Comparison of ENCODE assay signal across 8 mouse cellular contexts in the genomic region with DNA sequence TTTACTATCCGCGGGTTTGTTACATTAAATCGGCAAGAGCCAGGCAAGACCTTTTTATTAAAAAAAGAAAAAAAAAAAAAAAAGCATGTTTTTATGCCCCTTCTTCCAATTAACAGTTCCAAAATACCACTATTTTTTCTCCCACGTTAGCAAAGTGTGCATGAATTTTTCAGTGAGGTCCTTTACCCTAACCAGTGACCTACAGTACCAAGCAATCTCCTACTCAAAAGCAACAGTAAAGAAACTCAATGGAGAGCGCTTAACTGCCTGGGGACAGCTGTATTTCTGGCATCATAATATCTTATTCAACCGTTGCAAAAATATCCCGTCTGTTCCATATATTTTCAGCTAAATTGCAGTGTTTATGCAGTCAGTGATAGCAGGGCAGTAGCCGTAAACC. TPM values are rescaled to one million over a fixed set of nuclear protein-coding genes. Genes with fewer than 3 reads are reported as not detected.
DNase-seq lines count a peak whose midpoint lies in the region; ATAC-seq lines count a peak whose summit lies in the region.

No protein-coding gene starts in this region.

- H3K4me2 ChIP-seq in kidney, embryonic 14.5 days (replicated peaks; ENCODE audit: low read depth, low read length) = peak overlapping the region; percentile 87
- peak overlapping the region; percentile 83 for H3K4me2 ChIP-seq in hindbrain, embryonic 11.5 days (replicated peaks; ENCODE audit: low read depth, low read length)
- peak overlapping the region; percentile 83 for H3K4me2 ChIP-seq in midbrain, embryonic 12.5 days (replicated peaks)

- H3K9ac ChIP-seq in kidney, embryonic 14.5 days (ENCODE audit: low read depth, low read length) = peak overlapping the region; percentile 88
- H3K9ac ChIP-seq in hindbrain, embryonic 11.5 days (ENCODE audit: low read depth, low read length) = peak overlapping the region; percentile 94
- H3K9ac ChIP-seq in midbrain, embryonic 12.5 days (replicated peaks) = peak overlapping the region; percentile 86

- no peak for DNase-seq in kidney, adult 11 months
- DNase-seq in brain, adult 2 months (ENCODE audit: low read depth, low spot score) = peak; percentile 27
- no peak for DNase-seq in hindbrain, embryonic 11.5 days (ENCODE audit: low spot score)
- no peak for DNase-seq in adrenal gland, postnatal 14 days
- no peak for DNase-seq in cerebellum, adult 8-10 months

- H3K4me3 ChIP-seq in kidney, embryonic 14.5 days (ENCODE audit: low read length) = peak overlapping the region; percentile 89
- peak overlapping the region; percentile 79 for H3K4me3 ChIP-seq in hindbrain, embryonic 11.5 days (ENCODE audit: low read depth, low read length)
- peak overlapping the region; percentile 92 for H3K4me3 ChIP-seq in midbrain, embryonic 12.5 days

- no peak for ATAC-seq in kidney, embryonic 14.5 days (ENCODE audit: low FRiP score, low TSS enrichment)
- ATAC-seq in hindbrain, embryonic 11.5 days (ENCODE audit: low FRiP score) = no peak
- ATAC-seq in midbrain, embryonic 12.5 days (ENCODE audit: low FRiP score, low read depth) = no peak
- no peak for ATAC-seq in activated CD4-positive, CD25-positive, alpha-beta regulatory T cell, adult 4 months

- no peaks in the 10 kb centered on the region for H3K27me3 ChIP-seq in kidney, embryonic 14.5 days (ENCODE audit: control insufficient read depth, insufficient read depth, low read length)
- no peaks in the 10 kb centered on the region for H3K27me3 ChIP-seq in hindbrain, embryonic 11.5 days (ENCODE audit: control insufficient read depth, insufficient read depth, low read length)
- H3K27me3 ChIP-seq in midbrain, embryonic 12.5 days = no peaks in the 10 kb centered on the region

- peaks cover 6% of the 10 kb centered on the region for H3K36me3 ChIP-seq in kidney, embryonic 14.5 days (ENCODE audit: control insufficient read depth, insufficient read depth, low read length)
- no peaks in the 10 kb centered on the region for H3K36me3 ChIP-seq in hindbrain, embryonic 11.5 days (ENCODE audit: control insufficient read depth, insufficient read depth, low read length)
- peaks cover 8% of the 10 kb centered on the region for H3K36me3 ChIP-seq in midbrain, embryonic 12.5 days

- no peak overlapping the region for H3K27ac ChIP-seq in kidney, embryonic 14.5 days (ENCODE audit: low read depth, low read length)
- peak overlapping the region; percentile 86; the same call in 1 of the 2 replicates for H3K27ac ChIP-seq in hindbrain, embryonic 11.5 days (ENCODE audit: low read depth, low read length)
- H3K27ac ChIP-seq in midbrain, embryonic 12.5 days (replicated peaks) = peak overlapping the region; percentile 81

- no peaks in the 10 kb centered on the region for H3K9me3 ChIP-seq in kidney, embryonic 14.5 days (ENCODE audit: control insufficient read depth, low read length)
- no peaks in the 10 kb centered on the region for H3K9me3 ChIP-seq in hindbrain, embryonic 11.5 days (ENCODE audit: control insufficient read depth, low read length)
- no peaks in the 10 kb centered on the region for H3K9me3 ChIP-seq in midbrain, embryonic 12.5 days

- whole genome bisulfite sequencing in kidney, embryonic 14.5 days = 20% methylated on average over 8 of the region's 8 CpGs
- 23% methylated on average over 8 of the region's 8 CpGs for WGBS in hindbrain, embryonic 11.5 days
- WGBS in midbrain, embryonic 12.5 days = 17% methylated on average over 8 of the region's 8 CpGs

- peaks cover 12% of the 10 kb centered on the region; the same call in 1 of the 2 replicates for H3K4me1 ChIP-seq in kidney, embryonic 14.5 days (ENCODE audit: control insufficient read depth, insufficient read depth, low read length)
- no peaks in the 10 kb centered on the region for H3K4me1 ChIP-seq in hindbrain, embryonic 11.5 days (replicated peaks; ENCODE audit: control insufficient read depth, insufficient read depth, low read length)
- peaks cover 29% of the 10 kb centered on the region for H3K4me1 ChIP-seq in midbrain, embryonic 12.5 days

RNA-seq across cellular contexts. Expression of gene Map2k5, which starts 0.5 kb away (rescaled TPM):
- polyA plus RNA-seq in kidney, embryonic 14.5 days (2014; fragmentation: Nextera tagmentation; extraction: Ambion mirVana) = 35.3 and 40.3 TPM in 2 replicates
- polyA plus RNA-seq in hindbrain, embryonic 11.5 days (2014; fragmentation: Nextera tagmentation; extraction: Ambion mirVana) = 38.8 and 43.0 TPM in 2 replicates
- polyA plus RNA-seq in midbrain, embryonic 12.5 days (2016; fragmentation: Nextera tagmentation; extraction: Ambion mirVana) = 42.2 and 43.8 TPM in 2 replicates
- polyA plus RNA-seq in activated CD4-positive, CD25-positive, alpha-beta regulatory T cell, adult 4 months (2017; shearing (Covaris generic)) = 10 to 100 TPM in 1 of 2 experiments, 1 to 10 TPM in 1; 7.3 to 12.5 TPM
- total RNA-seq in adrenal gland, postnatal 14 days (2021) = 30.4 and 33.9 TPM in 2 replicates

RNA-seq across cellular contexts. Expression of gene 2300009A05Rik, which starts 20.9 kb away (rescaled TPM):
- 55.1 and 56.4 TPM in 2 replicates for polyA plus RNA-seq in kidney, embryonic 14.5 days (2014; fragmentation: Nextera tagmentation; extraction: Ambion mirVana)
- polyA plus RNA-seq in hindbrain, embryonic 11.5 days (2014; fragmentation: Nextera tagmentation; extraction: Ambion mirVana) = 38.8 and 44.3 TPM in 2 replicates
- 46.3 and 50.3 TPM in 2 replicates for polyA plus RNA-seq in midbrain, embryonic 12.5 days (2016; fragmentation: Nextera tagmentation; extraction: Ambion mirVana)
- 10 to 100 TPM in 1 of 2 experiments, 1 to 10 TPM in 1; 8.3 to 13.5 TPM for polyA plus RNA-seq in activated CD4-positive, CD25-positive, alpha-beta regulatory T cell, adult 4 months (2017; shearing (Covaris generic))
- total RNA-seq in adrenal gland, postnatal 14 days (2021) = 54.6 and 59.7 TPM in 2 replicates
